Mouse (Mus musculus) neural tube, embryonic 10.5 days (tissue): Measurements from ENCODE around the gene Kcmf1.
"Not testable (repeated sequence)": the region's sequence is repeated elsewhere in the genome, so short reads cannot be mapped to it uniquely, and the experiment has no call there.

ENCODE experiments used
- DNase-seq: peaks from one replicate; pipeline ENCODE4 v3.0.0-alpha.2; 2017; ENCODE audit warnings: low spot score; ENCODE audit errors: extremely low spot score

The Kcmf1 gene

DNA sequence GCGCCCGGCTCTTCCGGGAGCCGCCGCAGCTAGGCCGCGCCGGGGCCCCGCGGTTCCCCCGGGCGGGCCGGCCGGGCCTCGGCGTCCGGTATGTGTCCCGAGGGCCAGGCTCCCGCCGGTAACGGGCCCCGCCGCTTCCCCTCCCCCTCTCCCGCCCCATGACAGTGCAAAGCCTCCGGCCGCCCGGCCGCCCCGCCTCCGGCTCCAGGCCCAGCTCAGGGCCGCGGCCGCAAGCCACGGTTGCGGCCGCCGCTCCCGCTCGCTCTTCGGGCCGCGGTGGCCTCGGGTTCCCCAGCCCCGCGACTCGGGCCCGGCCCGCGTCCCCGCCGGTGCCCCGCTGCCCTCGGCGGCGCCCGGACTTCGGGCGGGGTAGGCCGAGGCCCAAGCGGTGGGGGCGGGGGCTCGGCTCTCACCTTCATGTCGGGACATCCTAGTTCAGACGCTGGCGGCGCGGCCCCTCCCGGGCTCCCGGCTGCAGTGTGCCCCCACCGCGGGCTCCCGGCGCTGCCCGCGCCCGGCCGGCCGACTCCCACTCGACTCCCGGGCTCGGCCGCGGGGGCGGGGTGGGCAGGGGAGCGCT, 488 bp downstream of the Kcmf1 start:
- peak; percentile 81 for DNase-seq

DNA sequence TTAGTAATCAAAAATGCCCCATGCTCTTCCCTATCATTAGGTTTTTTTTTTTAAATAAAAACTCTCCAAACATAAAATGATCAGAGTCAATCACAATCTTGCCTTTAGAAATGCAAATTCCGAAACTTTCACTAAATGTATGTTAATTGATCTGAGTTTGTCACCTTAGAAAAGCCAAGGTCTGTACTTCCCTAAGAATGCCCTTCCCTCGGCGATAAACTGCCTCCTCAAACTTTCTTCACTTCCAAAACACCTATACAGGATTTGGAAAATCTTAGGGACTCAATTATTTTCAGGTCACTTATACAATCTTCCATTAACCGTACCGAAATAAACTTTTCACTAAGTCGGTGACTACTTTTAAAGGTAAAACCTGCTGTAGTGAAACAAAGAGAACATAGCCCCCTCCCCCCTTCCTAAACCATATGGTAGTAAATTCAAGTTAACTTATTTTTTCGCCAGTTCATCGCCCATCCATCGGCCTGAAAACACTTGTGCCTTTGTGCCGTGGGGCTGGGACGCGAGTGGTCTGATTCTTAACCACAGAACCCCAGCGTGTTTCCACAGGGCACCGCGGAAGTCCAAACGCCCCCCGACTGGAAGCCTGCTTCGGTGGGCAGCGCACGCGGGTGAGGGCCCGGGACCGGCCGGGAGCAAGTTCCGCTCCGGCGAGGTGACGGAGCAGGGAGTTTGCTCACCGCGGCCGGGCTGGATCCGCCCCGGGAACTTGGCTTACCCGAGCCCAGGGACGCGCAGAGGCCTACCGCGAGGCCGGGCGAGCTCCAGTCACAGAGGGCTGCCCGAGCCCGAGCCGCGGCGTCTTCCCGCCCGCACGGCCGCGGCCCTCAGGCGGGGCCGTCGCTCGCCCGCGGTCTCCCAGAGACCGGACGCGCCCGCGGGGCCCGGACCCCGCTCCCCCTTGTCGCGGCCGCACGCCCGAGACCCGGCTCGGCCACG, 1.3 kb downstream of the Kcmf1 start:
- DNase-seq, result peak; percentile 75

DNA sequence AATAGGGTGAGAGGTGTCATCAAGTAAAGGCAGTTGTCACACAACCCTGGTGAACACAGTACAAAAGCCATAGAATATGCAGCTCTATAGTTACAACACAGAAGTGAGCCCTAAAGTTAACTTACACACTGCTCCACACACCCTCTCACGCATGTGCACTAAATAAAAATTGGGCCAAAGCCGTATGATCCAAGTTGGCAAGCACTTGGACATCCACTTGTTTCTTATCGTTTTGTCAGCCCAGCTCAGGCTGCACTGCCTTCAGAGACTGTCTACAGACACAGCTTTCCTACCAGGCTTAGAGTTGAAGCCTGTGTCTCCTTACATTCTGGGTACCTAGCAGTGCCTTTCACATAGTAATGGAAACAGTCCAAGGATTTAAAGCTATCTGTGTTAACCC, 4.8 kb downstream of the Kcmf1 start:
- no peak for DNase-seq

DNA sequence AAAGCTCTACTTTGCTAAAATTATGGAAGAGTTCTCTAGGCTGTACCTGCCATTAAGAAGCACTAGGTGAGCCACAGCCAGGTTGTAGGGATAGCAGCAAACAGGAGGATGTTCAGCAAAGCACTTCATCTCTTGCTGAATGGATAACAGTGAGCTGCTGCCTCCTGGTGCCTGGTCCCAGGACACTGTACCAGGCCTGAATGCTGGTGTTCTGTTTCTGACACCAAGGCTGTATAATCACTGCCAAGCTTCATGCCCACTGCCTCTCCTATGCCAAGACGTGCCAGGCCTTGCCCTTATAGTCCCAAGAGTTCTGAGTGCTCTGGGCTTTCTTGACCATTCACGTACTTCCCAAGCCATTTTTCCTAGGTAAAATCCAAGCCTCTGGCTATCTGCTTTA, 8.5 kb downstream of the Kcmf1 start:
- DNase-seq, result no peak

DNA sequence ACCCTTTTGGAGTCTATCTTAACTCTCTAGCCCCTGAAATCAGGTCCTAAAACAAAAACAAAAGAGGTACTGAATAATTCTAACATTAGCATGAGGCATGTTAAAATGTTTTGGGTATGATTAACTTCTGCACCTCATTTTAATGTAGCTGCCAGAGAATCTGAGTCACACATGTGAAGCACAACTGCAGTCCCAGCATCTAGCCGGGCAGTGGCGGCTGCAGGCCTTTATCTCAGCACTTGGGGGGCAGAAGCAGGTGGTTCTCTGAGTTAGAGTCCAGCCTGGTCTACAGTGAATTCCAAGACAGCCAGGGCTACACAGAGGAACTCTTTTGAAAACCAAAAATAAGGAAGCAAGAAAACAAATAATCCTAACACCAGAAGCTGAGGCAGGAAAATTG, 11.1 kb downstream of the Kcmf1 start:
- no peak for DNase-seq

DNA sequence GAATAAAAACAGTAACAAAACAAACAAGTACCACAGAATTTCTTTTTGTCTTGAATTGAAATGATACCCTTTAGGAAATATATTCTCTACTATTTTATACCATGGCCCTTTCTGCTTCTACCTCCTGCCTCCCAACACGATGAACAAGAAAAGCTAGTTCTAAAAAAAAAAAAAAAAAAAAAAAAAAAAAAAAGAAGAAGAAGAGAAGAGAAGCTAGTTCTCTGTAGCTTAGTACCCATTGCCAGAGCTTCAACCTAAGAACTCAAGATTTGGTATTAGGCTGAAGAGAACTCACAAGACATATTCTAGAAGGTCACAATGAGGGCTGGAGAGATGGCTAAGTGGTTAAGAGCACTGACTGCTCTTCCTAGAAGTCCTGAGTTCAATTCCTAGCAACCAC, 14.5 kb downstream of the Kcmf1 start:
- no peak for DNase-seq

DNA sequence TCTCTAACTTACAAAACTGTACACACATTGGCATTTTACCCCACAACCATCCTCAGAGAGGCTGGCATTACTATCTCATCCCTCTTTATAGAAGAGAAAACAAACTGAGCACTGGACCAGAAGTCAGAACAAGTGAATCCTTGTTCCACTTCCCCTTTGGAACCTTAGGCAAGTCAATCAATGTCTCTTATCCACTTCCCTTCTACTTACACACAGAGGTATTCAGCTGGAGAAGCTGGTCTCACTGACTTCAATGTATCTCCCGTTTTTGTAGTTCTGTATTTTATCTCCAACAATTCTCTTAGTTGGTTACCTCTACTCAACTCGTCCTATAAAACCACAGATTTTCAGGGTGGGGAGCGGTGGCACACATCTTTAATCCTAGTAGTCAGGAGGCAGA, 15.0 kb downstream of the Kcmf1 start:
- no peak for DNase-seq

DNA sequence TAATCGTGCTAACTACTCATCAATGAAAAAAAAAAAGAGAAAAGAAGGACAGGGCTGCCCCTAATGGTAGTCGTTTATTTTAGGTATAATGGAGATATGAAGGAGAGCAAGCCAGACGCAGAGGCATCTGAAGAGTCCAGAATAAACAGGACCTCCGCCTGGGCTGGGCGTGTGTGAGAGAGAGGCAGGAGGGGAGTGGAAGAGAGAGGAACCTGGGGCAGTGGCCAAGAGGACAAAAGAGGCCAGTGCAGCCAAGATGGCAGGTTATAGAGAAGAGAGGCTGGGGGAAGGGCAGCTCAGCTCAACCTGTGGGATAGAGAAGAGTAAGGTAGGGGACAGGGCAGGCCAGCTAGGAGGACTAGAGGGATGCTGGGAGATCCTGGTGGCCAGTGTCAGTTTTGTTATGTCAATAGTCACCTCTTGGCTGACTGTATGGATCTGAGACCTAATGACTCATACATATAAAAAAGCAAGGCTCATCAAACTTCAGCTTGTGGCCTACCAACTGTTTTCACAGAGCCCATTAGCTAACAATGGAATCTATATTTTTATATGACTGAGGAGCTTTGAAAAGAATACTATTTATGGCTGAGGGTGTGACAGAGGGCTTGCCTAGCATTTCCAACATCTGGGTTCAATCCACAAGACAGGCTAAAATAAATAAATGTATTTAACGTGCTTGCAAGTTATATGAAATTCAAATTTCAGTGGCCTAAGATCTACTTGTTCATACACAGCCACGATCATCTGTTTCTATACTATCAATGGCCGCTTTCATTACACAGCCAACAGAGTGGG, 16.9 kb downstream of the Kcmf1 start:
- DNase-seq, result no peak

DNA sequence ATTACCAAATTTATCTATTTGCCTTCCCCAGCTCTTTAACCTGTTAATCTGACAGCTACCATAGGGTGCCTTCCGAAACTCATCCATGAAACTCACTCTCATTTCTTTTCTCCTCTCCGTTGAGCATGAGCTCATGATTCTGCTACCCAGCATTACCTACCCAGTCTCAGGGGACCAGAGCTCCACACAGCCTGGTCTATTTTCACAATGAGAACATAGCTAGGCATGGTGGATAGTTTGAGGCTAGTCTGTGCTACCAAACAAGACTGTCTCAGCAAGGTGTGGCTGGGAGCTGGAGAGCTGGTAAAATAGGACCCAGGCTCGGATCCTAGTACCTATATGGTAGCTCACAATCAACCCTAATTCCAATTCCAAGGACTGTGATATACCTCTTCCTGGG, 17.6 kb downstream of the Kcmf1 start:
- no peak for DNase-seq

DNA sequence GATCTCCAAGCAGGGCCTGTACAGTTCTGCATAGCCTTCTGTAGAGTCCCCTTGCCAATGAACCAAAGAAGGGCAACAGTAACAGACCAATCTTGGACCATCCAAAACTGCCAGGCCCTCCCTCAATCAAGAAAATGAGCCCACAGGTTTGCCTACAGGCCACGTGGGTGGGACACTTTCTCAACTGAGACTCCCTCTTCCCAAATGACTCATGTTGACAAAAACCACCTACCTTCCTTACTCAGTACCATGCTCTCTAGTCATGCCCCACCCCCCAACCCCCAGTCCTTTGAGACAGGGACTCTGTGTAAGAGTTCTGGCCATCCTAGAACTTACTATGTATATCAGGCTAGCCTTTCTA, 18.2 kb downstream of the Kcmf1 start:
- DNase-seq, result no peak

DNA sequence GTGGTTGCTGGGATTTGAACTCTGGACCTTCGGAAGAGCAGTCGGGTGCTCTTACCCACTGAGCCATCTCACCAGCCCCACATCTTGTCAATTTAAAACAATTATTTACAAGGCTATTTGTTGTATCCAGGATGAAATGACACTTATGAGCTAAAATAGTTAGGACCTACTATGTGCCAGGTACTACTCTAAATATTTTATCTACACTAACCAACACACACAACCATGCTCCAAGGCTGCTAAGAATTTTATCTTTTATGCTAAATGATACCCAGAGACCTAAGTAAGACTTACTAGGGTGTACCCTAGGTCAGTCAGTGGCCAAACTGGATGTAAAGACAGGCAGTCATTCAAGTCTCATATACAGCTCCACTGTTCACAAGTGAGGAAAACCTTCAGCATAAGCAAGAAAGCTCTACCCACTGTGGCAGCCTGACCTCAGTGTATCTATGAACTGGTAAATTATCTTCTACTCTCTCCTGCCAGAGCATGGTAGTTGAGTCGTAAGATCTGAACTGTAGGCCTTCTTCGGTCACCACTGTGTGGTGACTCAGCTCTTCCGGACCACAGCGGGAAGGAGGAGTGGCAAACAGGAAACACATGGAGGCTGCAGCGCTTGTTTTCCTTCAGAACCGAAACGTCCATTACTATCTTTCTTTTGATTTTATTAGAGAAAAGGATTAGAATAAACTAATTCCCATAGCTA, 18.7 kb downstream of the Kcmf1 start:
- DNase-seq, result no peak

DNA sequence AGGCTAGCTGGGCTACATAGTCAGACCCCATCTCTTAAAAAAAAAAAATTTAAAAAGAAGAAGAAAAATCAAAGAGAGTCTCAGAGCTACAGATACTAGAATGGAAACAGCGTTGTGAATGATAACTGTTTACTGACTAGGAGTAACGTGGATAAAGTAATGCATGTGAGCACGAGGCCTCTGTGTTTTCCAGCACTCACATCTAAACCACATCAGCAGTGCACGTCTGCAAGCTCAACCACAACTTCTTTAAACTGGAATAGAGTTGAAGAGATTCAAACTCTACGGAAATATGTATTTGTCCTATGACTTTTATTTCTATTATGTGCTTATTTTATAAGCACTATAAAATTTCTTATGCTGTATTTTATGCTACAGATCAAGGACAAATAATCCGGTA, 23.1 kb downstream of the Kcmf1 start:
- no peak for DNase-seq

DNA sequence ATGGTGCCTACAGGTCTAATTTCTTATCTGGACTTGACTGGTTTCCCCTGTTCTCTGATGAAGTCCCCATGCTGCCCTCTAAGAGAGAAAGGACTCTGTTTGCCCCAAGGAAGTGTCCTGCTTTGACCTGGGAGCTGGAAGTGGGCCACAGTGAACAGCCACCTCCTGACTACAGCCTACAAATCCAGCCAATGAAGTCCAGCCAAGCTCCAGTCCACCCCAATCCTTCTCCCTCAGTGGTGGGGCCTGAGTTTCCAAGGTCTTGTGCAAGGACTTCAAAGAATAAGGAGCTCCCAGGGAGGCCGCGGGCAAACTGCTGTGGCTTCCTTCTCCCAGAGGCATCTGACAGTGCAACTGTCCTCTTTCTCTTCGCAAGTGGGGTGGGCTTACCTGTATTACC, 26.4 kb downstream of the Kcmf1 start:
- DNase-seq, result no peak

DNA sequence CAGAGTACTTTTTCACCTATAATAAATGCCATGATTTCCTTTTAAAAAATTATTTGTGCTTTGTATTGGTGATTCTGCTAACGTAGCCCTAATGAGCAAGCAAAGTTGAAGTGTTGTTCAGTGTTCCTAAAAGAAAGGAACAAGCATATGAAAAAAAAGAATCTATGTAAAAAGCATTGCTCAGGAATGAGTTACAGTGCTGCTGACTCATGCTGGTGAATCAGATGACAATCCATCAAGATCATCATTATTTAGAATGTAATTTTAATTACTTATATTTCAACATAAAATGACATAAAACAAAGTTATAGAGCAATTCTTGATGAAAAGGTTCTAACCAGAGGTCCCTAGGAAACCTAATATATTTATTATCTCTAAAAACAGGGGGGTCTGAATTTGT, 27.5 kb downstream of the Kcmf1 start:
- DNase-seq, result no peak

DNA sequence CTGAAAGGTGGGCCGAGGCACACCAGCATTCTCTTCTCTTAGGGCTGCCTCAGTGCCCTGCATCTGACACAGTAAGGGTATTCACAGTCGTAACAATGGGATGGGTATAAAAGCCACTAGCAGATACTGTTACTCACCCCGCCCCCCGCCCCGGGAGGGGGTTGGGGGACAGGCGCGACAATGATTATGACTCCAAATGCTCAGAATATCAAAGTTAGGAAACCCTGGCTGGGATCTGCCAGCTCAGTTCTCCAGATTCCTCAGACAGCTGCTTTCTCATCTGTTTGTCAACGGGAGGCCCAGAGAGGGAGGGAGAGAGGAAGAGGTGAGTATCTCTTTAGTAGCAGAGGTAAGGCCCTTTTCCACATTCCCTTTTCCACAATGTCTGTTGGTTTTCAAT, 30.2 kb downstream of the Kcmf1 start:
- no peak for DNase-seq

DNA sequence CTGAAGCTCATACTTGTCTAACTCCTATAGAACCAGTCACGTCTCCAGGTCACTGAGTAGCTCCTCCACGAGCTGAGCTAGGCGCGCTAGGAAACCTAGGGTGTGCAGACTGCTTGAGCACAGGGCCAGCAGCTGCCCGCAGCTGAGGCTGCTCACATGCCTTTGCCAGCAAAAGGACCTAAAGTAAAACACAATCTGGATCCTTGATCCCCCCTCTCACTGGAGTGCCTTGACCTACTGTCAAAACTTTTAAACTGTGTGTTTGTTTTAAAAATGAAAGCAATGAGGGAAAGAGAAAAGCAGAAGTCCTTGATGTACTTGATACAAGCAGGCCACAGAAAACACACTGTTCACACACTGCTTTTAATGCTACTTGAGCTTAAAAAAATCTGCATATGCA, 31.1 kb downstream of the Kcmf1 start:
- no peak for DNase-seq

DNA sequence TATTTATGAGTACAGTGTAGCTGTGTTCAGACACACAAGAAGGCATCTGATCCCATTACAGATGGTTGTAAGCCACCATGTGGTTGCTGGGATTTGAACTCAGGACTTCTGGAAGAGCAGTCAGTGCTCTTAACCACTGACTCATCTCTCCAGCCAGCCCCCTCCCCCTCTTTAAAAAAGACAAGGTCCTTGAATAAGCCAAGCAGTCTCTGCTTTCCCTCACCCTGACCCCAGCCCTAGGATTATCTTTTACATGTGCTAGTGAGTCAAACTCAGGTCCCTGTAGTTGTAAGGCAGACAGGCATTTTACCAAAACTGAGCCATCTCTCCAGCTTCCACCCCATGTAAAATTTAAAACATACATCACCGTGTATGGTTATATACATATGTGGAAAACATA, 32.0 kb downstream of the Kcmf1 start:
- DNase-seq, result no peak

DNA sequence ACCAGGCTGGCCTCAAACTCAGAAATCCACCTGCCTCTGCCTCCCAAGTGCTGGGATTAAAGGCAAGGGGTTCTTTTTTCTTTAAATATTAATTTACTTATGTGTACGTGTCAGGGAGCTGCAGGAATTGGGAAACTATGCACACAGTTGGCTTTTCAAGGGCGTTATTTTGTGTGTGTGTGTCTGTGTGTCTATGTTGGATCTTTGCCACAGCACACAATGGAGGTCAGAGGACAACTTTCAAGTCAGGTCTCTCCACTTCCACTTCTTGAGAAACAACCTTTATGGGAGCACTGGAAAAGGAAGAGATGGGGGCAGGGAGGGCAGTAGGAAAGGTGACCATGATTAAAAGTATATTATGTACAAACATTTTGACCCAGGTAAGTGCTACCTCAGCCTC, 33.5 kb downstream of the Kcmf1 start:
- no peak for DNase-seq

DNA sequence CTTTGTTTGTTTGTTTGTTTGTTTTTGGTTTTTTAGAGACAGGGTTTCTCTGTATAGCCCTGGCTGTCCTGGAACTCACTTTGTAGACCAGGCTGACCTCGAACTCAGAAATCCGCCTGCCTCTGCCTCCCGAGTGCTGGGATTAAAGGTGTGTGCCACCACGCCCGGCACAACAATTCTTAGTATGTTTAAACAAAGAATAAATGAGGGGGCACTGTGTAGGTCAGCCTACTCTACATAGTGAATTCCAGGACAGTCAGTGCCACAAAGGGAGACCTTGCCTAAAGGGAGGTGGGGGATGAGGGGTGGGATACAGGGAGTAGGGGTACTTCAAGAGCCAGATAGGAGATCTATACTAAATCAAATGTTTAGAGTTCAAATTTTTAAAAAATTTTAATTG, 37.1 kb downstream of the Kcmf1 start:
- not testable (repeated sequence) for DNase-seq

DNA sequence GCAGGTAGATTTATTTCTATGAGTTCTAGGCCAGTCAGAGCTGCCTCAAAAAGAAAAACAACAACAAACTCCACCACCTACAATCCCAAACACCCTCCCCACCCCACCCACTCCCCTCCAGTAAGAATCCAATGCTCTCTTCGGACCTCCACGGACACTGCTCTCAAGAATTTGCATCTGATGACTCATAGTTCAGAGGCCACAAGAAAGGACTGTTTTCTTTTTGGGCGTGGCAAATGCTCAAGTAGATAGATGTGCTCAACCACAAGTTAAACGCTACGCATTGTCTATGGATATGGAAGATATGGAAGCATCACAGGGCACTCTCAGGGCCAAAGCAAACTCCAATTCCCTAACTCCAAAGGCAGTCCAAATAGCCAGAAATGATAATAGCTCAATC, 45.5 kb downstream of the Kcmf1 start:
- no peak for DNase-seq

DNA sequence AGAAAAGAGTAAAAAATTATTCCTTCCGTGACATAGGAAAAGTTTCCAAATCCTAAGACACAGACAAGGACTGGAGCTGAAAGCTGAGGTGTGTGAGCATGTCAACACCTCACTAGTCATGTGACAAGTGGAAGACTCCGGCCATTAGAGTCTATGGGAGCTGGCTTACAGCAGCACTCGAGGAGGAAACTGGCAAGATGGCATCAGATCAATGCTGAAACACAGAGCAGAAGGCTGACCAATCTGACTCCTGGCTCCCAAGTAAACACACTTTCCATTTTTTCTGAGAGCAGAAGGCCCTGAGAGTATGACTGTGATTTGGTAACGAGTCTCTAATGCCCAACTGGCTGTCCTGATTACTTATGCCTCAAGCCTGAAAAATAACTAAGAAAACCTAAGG, 47.6 kb downstream of the Kcmf1 start:
- no peak for DNase-seq

DNA sequence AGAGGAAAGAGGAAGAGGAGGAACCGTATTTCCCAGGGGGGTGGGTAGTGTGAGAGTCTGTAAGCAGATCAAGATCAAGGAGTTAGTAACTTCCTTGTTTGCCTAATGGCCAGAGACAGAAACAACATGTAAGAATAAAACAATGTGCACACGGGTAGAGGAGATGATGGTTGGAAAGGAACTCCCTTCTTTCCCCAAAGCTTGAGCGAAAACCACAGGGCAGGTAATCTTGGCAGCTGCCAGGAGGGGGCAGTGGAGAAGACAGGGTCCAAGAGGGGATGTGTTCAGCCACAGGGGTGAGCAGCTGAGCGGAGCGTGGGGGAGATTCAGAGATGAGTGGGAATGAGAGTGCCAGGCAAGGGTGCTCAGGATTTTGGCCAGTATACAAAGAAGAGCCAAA, 48.1 kb downstream of the Kcmf1 start:
- peak; percentile 40 for DNase-seq
